Mouse (Mus musculus) lung, adult 18-20 months (tissue): ENCODE results near the gene Mlst8.
"Not testable (repeated sequence)": the region's sequence is repeated elsewhere in the genome, so short reads cannot be mapped to it uniquely, and the experiment has no call there.

Experiments
- DNase-seq, 2 experiments: peaks; one replicate each; pipeline ENCODE4 v3.0.0; 2022; ENCODE audit warnings: mixed read lengths in 2 of 2

The Mlst8 gene

GRCm38 (mm10) chr17:24425326-24425725 is 53.6 kb downstream of the Mlst8 start:
- not testable (repeated sequence) for DNase-seq

GRCm38 (mm10) chr17:24424489-24424888 is 54.4 kb downstream of the Mlst8 start:
- DNase-seq, result no peak
